Mouse (Mus musculus): ENCODE measurements around the gene Olfr702.
A peak's percentile ranks its signal among the peaks of the same experiment; 100 is the strongest.

The Olfr702 gene

GRCm38 (mm10) chr7:106833793-106834192 is at the start of gene Olfr702:
TSS of gene Olfr702 (minus strand) at chr7:106833893.
- DNase-seq (ENCODE audit: low spot score), result no peak

GRCm38 (mm10) chr7:106876791-106877190 is 43.1 kb upstream of the Olfr702 start, which contains the start of gene Olfr705:
TSS of gene Olfr705 (minus strand) at chr7:106876891.
- no peak for DNase-seq (ENCODE audit: low spot score)

- DNase-seq (ENCODE audit: low spot score), result no peak
These were observed 29.2 kb upstream of the Olfr702 start, which contains the start of gene Olfr704 for GRCm38 (mm10) chr7:106862885-106863284. TSS of gene Olfr704 (plus strand) at chr7:106863185.

- no peak for DNase-seq (ENCODE audit: low spot score)
These were observed 9.4 kb upstream of the Olfr702 start, which contains the start of gene Olfr703 for GRCm38 (mm10) chr7:106843060-106843459. TSS of gene Olfr703 (plus strand) at chr7:106843360.

- no peak for DNase-seq (ENCODE audit: low spot score)
These were observed 15.3 kb downstream of the Olfr702 start for GRCm38 (mm10) chr7:106818414-106818813.

- DNase-seq (ENCODE audit: low spot score), result peak; percentile 2
These were observed 17.9 kb downstream of the Olfr702 start for GRCm38 (mm10) chr7:106815775-106816174.

- no peak for DNase-seq (ENCODE audit: low spot score)
These were observed 19.9 kb downstream of the Olfr702 start, which contains the start of gene Olfr701 for GRCm38 (mm10) chr7:106813829-106814228. TSS of gene Olfr701 (plus strand) at chr7:106814129.

GRCm38 (mm10) chr7:106808734-106809133 is 25.0 kb downstream of the Olfr702 start, which contains the start of gene Olfr700:
TSS of gene Olfr700 (minus strand) at chr7:106808834.
- no peak for DNase-seq (ENCODE audit: low spot score)

- no peak for DNase-seq (ENCODE audit: low spot score)
These were observed 40.6 kb downstream of the Olfr702 start, which contains the start of gene Olfr699 for GRCm38 (mm10) chr7:106793098-106793497. TSS of gene Olfr699 (minus strand) at chr7:106793198.

- no peak for DNase-seq (ENCODE audit: low spot score)
These were observed 45.4 kb downstream of the Olfr702 start for GRCm38 (mm10) chr7:106788330-106788729.
